Mouse (Mus musculus) thymus, adult 2 months (tissue): Measurements from ENCODE around the gene Proser3. TPM values are rescaled to one million over a fixed set of nuclear protein-coding genes. Genes with fewer than 3 reads are reported as not detected.
"Not testable (repeated sequence)": the region's sequence is repeated elsewhere in the genome, so short reads cannot be mapped to it uniquely, and the experiment has no call there.

ENCODE experiments used
- DNase-seq: peaks from one replicate; pipeline ENCODE4 v3.0.0; 2021
- H3K27ac ChIP-seq: fragments of 200-500 bp; 2 replicates; pipeline ENCODE4 v1.5.1; 2012; ENCODE audit warnings: low read length, control low read depth; ENCODE audit not compliant: control insufficient read depth, insufficient read depth
- H3K27me3 ChIP-seq: fragments of 200-500 bp; 2 replicates; pipeline ENCODE4 v1.6.1; 2012; ENCODE audit warnings: mild to moderate bottlenecking, low read length, moderate library complexity, mixed read lengths; ENCODE audit not compliant: control insufficient read depth, insufficient read depth
- H3K36me3 ChIP-seq: fragments of 200-500 bp; 2 replicates; pipeline ENCODE4 v1.6.1; 2012; ENCODE audit warnings: mild to moderate bottlenecking, low read length, moderate library complexity; ENCODE audit not compliant: control insufficient read depth, insufficient read depth
- H3K4me1 ChIP-seq: fragments of 200-500 bp; replicated peaks from 2 replicates; pipeline ENCODE4 v1.6.1; 2012; ENCODE audit warnings: low read length; ENCODE audit not compliant: control insufficient read depth, insufficient read depth
- H3K4me3 ChIP-seq: fragments of 200-500 bp; 2 replicates; pipeline ENCODE4 v1.5.1; 2012; ENCODE audit warnings: mild to moderate bottlenecking, low read length, control low read depth, moderate library complexity; ENCODE audit not compliant: control insufficient read depth, insufficient read depth
- CTCF ChIP-seq: fragments of 200-500 bp; IDR thresholded peaks from 2 replicates; pipeline ENCODE4 v1.5.1; 2012; ENCODE audit warnings: mild to moderate bottlenecking, control low read depth, low read length, moderate library complexity, borderline replicate concordance; ENCODE audit not compliant: control insufficient read depth, poor library complexity, insufficient read depth; ENCODE audit errors: extremely low read depth
- POLR2A ChIP-seq: fragments of 200-500 bp; IDR thresholded peaks from 2 replicates; pipeline ENCODE4 v1.6.1; 2012; ENCODE audit warnings: mild to moderate bottlenecking, low read length, control low read depth, moderate library complexity; ENCODE audit not compliant: control insufficient read depth, poor library complexity, insufficient read depth; ENCODE audit errors: extremely low read depth
- WGBS: fragments of 180-500 bp; shearing (Covaris S2); methylation state at CpG from one replicate; pipeline ENCODE4 v1.1.7; 2018; 5-methylcytosine and 5-hydroxymethylcytosine counted together
- polyA plus RNA-seq: library from polyadenylated mRNA; depleted of rRNA; stranded (reverse); fragments of >200 nt; gene quantifications from 2 replicates; pipeline ENCODE4 v1.2.3, GENCODE M21; 2012

Proser3 gene
- polyA plus RNA-seq, 1 experiment = 36.1 TPM

DNA sequence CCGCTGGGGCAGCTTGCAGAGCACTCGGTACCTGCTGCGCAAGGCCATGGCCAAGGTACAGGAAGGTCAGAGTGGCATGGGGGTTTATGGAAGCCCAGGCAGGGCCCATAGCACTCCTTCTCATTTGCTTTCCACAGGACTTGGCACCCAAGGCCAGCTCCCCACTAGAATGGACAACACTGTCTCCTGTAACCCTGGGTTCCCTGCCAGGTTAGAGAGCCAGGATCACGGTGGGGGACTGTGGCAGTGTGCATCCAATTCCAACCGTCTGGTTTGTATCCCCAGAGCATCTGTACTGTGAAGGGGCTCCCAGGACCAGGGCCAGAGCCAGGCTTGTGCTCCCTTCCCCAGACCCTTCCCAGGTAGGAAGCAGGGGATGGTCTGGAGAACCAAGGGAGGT, 31.2 kb downstream of the Proser3 start:
- H3K27ac ChIP-seq = no peak overlapping the region
- H3K27me3 ChIP-seq = no peaks in the 10 kb centered on the region
- TF ChIP-seq POLR2A (no peak), CTCF (no peak)
- H3K4me1 ChIP-seq = no peaks in the 10 kb centered on the region
- 88% methylated on average over 5 of the region's 5 CpGs for WGBS
- no peak for DNase-seq
- H3K4me3 ChIP-seq = no peak overlapping the region
- H3K36me3 ChIP-seq = peaks cover 5% of the 10 kb centered on the region; the same call in 1 of the 2 replicates

DNA sequence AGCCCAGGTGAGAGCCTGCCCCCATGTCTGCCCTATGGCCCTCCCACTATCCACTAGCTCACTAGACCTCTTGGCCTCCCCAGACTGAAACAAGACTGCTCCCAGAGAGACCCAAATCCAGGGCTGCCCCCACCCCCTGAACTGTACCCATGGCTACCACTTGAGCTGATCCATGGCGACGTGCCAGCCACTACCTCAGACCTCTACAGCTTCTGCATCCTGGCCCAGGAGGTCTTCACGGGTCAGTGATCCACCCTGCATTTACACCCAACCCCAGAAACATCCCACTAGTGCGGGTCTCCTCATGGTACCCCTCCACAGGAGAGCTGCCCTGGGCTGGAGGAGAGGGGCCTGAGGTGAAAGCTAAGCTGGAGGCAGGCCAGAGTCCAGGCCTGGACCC, 31.7 kb downstream of the Proser3 start:
- 83% methylated on average over 4 of the region's 4 CpGs for WGBS
- Histone ChIP-seq H3K36me3 (peaks cover 5% of the 10 kb centered on the region; the same call in 1 of the 2 replicates), H3K4me1 (no peaks in the 10 kb centered on the region), H3K27me3 (no peaks in the 10 kb centered on the region), H3K4me3 (no peak overlapping the region), H3K27ac (no peak overlapping the region)
- no peak for DNase-seq
- TF ChIP-seq CTCF (no peak), POLR2A (no peak)

DNA sequence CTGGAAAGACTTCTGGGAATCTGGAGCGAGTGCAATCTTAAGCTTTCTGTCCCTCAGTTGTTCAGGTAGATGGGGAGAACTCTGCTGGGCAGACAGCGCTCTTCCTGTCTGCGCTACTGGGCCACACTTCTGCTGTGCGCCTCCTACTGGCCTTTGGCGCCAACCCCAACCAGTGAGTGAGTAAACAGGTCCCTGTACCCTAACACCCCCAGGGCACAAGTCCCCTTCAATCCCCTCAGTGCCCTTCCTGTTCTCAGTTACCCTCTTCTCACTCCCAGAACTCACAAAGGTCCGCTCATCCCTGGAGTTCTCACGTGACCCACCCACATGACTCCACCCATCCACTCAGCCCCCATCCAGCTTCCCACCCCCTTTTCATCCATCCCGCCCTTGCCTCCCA, 33.8 kb downstream of the Proser3 start:
- WGBS = 60% methylated on average over 8 of the region's 8 CpGs
- H3K4me3 ChIP-seq = no peak overlapping the region
- TF ChIP-seq CTCF = no peak
- H3K27ac ChIP-seq = no peak overlapping the region
- H3K27me3 ChIP-seq = no peaks in the 10 kb centered on the region
- no peaks in the 10 kb centered on the region for H3K4me1 ChIP-seq
- no peak for DNase-seq
- H3K36me3 ChIP-seq = peaks cover under 1% of the 10 kb centered on the region; the same call in 1 of the 2 replicates

DNA sequence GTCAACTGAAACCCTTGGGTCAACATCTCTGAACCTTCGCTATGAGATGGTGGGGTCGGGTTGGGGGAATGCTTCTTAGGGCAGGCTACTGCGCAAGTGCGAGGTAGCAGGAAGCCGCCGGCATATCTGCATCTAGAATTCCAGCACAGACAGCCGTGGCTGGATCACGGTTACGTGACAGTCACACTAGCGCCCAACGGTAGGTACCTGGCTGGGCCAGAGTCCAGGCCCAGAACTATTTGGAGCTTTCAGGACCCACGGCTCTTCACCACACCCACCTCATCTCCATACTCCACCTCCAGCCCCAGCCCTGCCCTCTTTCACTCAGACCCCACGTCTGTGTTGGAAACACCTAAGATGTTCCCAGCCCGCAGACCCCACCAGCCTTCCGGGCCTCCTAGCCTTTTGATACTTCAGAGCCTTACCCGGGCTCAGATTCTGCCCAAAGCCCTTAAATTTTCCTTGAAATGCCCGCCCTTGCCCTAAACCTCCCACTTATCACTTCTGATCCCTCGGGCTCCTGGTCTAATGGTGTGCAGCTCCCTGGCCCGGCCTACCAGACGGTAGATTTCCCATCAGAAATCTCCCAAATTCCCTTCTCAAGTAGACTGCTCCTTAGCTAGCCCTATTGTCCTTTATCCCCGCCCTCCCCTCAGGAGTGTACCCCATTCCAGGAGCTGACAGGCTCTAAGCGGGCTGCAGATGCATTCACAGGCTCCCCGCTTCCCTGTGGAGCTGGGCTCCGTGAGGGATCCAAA, 36.9 kb downstream of the Proser3 start:
- H3K27ac ChIP-seq = no peak overlapping the region
- H3K4me1 ChIP-seq = no peaks in the 10 kb centered on the region
- 80% methylated on average over 24 of the region's 24 CpGs for WGBS
- no peak for TF ChIP-seq POLR2A
- TF ChIP-seq CTCF = no peak
- no peaks in the 10 kb centered on the region for H3K36me3 ChIP-seq
- no peak for DNase-seq
- no peak overlapping the region for H3K4me3 ChIP-seq
- H3K27me3 ChIP-seq = no peaks in the 10 kb centered on the region

DNA sequence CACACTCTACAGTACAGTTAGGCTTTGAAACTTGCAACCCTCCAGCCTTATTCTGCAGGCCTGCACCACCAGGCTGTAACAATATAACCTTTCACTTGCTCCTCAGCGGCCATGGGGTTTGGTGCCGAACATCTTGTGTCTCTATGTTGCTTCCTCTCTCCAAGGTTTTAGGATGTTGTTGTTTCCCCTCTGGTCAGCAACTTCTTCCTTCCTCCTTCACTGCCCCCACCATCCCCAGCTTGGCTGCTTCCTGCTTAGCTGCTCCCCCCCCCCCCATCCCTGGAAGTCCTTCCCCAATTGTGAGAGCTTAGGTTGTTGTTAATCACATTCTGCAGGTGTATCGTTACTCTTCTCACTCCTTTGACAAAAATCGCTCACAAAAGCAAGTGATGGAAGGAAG, 44.0 kb downstream of the Proser3 start:
- WGBS = 31% methylated on average over 4 of the region's 4 CpGs
- H3K4me3 ChIP-seq = no peak overlapping the region
- TF ChIP-seq POLR2A (no peak), CTCF (no peak)
- H3K27me3 ChIP-seq = no peaks in the 10 kb centered on the region
- H3K4me1 ChIP-seq = no peaks in the 10 kb centered on the region
- no peak for DNase-seq
- no peak overlapping the region for H3K27ac ChIP-seq
- H3K36me3 ChIP-seq = no peaks in the 10 kb centered on the region

DNA sequence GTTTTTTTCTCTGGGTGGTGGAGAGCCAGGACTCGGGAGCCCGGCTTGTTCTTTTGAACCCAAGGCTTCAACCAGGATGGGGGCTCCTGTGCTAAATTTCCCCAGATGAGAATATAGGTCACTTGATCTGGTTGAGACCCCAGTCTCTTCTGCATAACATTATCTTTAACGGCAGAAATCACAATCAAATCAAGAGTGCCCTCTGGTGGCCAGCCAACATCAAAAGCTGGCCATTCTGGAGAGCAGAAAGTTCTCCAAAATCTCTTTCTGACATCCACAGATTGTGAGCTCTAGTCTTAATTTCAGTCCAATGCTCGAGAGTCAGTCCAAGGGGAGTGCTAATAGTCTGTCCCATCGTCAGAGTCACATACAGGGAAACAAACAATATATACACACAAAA, 50.9 kb downstream of the Proser3 start:
- DNase-seq = peak; percentile 13
- H3K4me3 ChIP-seq, H3K4me1 ChIP-seq, H3K27me3 ChIP-seq, H3K36me3 ChIP-seq, H3K27ac ChIP-seq: not testable (repeated sequence)
- WGBS = 76% methylated on average over 5 of the region's 5 CpGs

DNA sequence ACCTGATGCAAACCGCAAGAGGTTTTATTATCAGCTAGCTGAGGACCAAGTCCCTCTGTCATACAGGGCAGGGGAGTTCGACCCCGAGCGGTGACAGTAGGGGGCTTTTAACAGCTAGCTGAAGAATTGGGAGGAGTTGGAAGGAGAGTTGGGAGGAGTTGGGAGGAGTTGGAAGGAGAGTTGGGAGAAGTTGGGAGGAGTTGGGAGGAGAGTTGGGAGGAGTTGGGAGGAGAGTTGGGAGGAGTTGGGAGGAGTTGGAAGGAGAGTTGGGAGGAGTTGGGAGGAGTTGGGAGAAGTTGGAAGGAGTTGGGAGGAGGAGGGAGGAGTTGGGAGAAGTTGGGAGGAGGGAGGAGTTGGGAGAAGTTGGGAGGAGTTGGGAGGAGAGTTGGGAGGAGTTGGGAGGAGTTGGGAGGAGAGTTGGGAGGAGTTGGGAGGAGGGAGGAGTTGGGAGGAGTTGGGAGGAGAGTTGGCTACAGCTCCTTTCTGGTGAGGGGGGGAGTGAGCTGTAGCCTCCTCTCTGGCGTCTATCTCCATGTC, 56.5 kb downstream of the Proser3 start:
- H3K4me1 ChIP-seq, H3K4me3 ChIP-seq, H3K36me3 ChIP-seq, H3K27ac ChIP-seq, H3K27me3 ChIP-seq, DNase-seq: not testable (repeated sequence)
- 72% methylated on average over 5 of the region's 5 CpGs for WGBS

DNA sequence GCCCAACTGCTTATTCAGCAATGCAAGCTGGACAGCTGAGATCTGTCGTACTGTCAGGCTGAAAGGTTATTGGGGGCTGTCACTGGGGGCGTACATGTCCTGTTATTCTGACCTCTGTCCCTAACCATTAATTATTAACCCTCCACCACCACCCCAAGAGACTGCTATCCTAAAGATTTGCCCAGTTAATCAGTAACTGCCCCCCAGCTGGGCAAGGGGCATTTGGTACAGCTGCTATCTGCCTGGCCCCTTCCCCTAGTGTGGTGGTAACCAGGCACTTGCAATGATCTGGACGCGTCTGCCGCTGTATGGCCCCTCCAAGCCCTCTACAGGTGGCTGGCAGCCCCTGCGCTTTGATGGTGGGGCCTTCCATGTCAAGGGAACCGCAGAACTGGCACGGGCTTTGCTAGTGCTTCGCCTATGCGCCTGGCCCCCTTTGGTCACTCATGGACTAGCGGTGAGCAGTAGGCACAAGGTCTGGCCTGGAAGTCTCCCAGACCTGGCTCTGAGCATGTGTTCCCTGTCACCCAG, 58.6 kb downstream of the Proser3 start, which contains the start of gene Prodh2:
TSS of gene Prodh2 (plus strand) at position 222 of the 531 bp plus-strand sequence.
- DNase-seq = no peak
- Histone ChIP-seq H3K4me3 (no peak within 1 kb of the TSS), H3K27me3 (no peaks in the 10 kb centered on the region; the same call in 1 of the 2 replicates), H3K27ac (no peak within 1 kb of the TSS), H3K36me3 (no peaks in the 10 kb centered on the region), H3K4me1 (no peaks in the 10 kb centered on the region)
- no peak for TF ChIP-seq CTCF
- no peak for TF ChIP-seq POLR2A
- WGBS = 71% methylated on average over 11 of the region's 11 CpGs
